Comparison of ENCODE assay signal across 13 mouse cellular contexts in the genomic region with DNA sequence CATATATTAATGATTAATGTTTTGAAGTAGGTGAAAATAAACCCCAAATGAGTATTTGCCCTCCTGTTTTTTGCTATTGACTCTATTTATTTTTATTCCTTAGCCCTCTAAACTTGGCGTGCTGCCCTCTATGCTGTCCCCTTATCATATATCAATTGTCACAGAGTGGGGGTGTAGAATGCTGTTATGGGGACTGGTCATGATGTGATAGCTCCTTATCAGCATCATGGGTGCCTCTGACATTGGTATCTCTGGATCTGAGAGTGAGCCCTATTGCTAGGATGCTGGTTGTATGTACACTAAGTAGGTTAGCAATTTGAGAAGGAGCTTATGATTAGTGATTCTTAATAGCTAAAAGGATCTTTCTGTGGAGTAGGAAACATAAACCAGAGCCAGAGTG.
"Had no signal": no experiment of that assay in that cellular context is flagged by ENCODE, and none has a peak within 500 bp of the region (broad histone marks: within the 10 kb centered on the region; RNA-seq: fewer than 3 reads in every experiment).

No protein-coding gene starts in this region.

- H3K9ac ChIP-seq: limb, embryonic 15.5 days; lung, embryonic 14.5 days; midbrain, embryonic 12.5 days had no signal

- H3K36me3 ChIP-seq: limb, embryonic 15.5 days; midbrain, embryonic 12.5 days had no signal

- ATAC-seq: inflammation-experienced regulatory T-cells, adult 6 months; intestine, postnatal 0 days had no signal

- DNase-seq: kidney, adult 8-10 months; kidney, postnatal 25 days; lung, embryonic 14.5 days; lung, postnatal 10 days; lung, postnatal 4 days; right cerebral cortex, postnatal 25 days; thymus, postnatal 4 days had no signal

- H3K9me3 ChIP-seq: limb, embryonic 15.5 days; megakaryocyte, embryonic 14.5 days; midbrain, embryonic 12.5 days had no signal

- H3K4me1 ChIP-seq: limb, embryonic 15.5 days; midbrain, embryonic 12.5 days had no signal

- H3K4me2 ChIP-seq: limb, embryonic 15.5 days; lung, embryonic 14.5 days; midbrain, embryonic 12.5 days had no signal

- H3K27ac ChIP-seq: limb, embryonic 15.5 days; midbrain, embryonic 12.5 days; stomach, postnatal 0 days had no signal

- H3K27me3 ChIP-seq: limb, embryonic 15.5 days; midbrain, embryonic 12.5 days had no signal

- H3K4me3 ChIP-seq: limb, embryonic 15.5 days; megakaryocyte, embryonic 14.5 days; midbrain, embryonic 12.5 days had no signal
